In genomic region chr19:4854552-4855469, GRCm38 (mm10) we compare ENCODE assay signal across 8 mouse cellular contexts. TPM values are rescaled to one million over a fixed set of nuclear protein-coding genes. Genes with fewer than 3 reads are reported as not detected.
DNase-seq lines count a peak whose midpoint lies in the region; ATAC-seq and TF ChIP-seq lines count a peak whose summit lies in the region.

TSS of gene Ctsf (plus strand) at chr19:4855130.

- WGBS in cerebellum, adult 2 months: 3% methylated on average over 45 of the region's 45 CpGs
- WGBS in forebrain, embryonic 15.5 days: 3% methylated on average over 45 of the region's 45 CpGs
- WGBS in heart, postnatal 0 days: 3% methylated on average over 45 of the region's 45 CpGs
- 3% methylated on average over 45 of the region's 45 CpGs for WGBS in liver, embryonic 12.5 days (ENCODE audit: insufficient replicate concordance)
- WGBS in neural tube, embryonic 11.5 days: 5% methylated on average over 44 of the region's 45 CpGs
- WGBS in stomach, embryonic 15.5 days: 3% methylated on average over 45 of the region's 45 CpGs

- DNase-seq in ES-CJ7 (ENCODE audit: low read depth, low spot score): peak; percentile 69
- DNase-seq in cerebellum, adult 2 months: peak; percentile 95 to 96
- DNase-seq in heart, postnatal 0 days (ENCODE audit: low spot score): peak; percentile 79
- peak; percentile 95 to 97 for DNase-seq in kidney, postnatal 36 days
- DNase-seq in neural tube, embryonic 11.5 days (ENCODE audit: low spot score): peak; percentile 84

- H3K4me3 ChIP-seq in cerebellum, adult 2 months (replicated peaks; ENCODE audit: insufficient read depth, low read depth, low read length): peak within 1 kb of the TSS; percentile 71
- peak within 1 kb of the TSS; percentile 81 for H3K4me3 ChIP-seq in forebrain, embryonic 15.5 days
- H3K4me3 ChIP-seq in heart, postnatal 0 days (ENCODE audit: low read depth, low read length): peak within 1 kb of the TSS; percentile 56
- H3K4me3 ChIP-seq in liver, embryonic 12.5 days: peak within 1 kb of the TSS; percentile 61
- H3K4me3 ChIP-seq in neural tube, embryonic 11.5 days (ENCODE audit: low read depth, low read length): peak within 1 kb of the TSS; percentile 62
- peak within 1 kb of the TSS; percentile 56 for H3K4me3 ChIP-seq in stomach, embryonic 15.5 days (replicated peaks)

- no peaks in the 10 kb centered on the region for H3K9me3 ChIP-seq in forebrain, embryonic 15.5 days
- H3K9me3 ChIP-seq in heart, postnatal 0 days (replicated peaks; ENCODE audit: control insufficient read depth, low read length): no peaks in the 10 kb centered on the region
- no peaks in the 10 kb centered on the region for H3K9me3 ChIP-seq in liver, embryonic 12.5 days (replicated peaks)
- H3K9me3 ChIP-seq in neural tube, embryonic 11.5 days (ENCODE audit: control insufficient read depth, low read length): no peaks in the 10 kb centered on the region
- H3K9me3 ChIP-seq in stomach, embryonic 15.5 days: no peaks in the 10 kb centered on the region

- peak within 1 kb of the TSS; percentile 96 for H3K4me2 ChIP-seq in forebrain, embryonic 15.5 days (replicated peaks)
- H3K4me2 ChIP-seq in heart, postnatal 0 days (ENCODE audit: low read depth, low read length): peak within 1 kb of the TSS; percentile 95
- peak within 1 kb of the TSS; percentile 86 for H3K4me2 ChIP-seq in liver, embryonic 12.5 days
- peak within 1 kb of the TSS; percentile 92 for H3K4me2 ChIP-seq in neural tube, embryonic 11.5 days (ENCODE audit: low read depth)
- H3K4me2 ChIP-seq in stomach, embryonic 15.5 days: peak within 1 kb of the TSS; percentile 96

- H3K36me3 ChIP-seq in forebrain, embryonic 15.5 days: no peaks in the 10 kb centered on the region
- H3K36me3 ChIP-seq in heart, postnatal 0 days (replicated peaks; ENCODE audit: control insufficient read depth, insufficient read depth, low read length): no peaks in the 10 kb centered on the region
- H3K36me3 ChIP-seq in liver, embryonic 12.5 days: no peaks in the 10 kb centered on the region
- H3K36me3 ChIP-seq in neural tube, embryonic 11.5 days (ENCODE audit: control insufficient read depth, insufficient read depth, low read length): no peaks in the 10 kb centered on the region
- H3K36me3 ChIP-seq in stomach, embryonic 15.5 days: no peaks in the 10 kb centered on the region

- peaks cover 4% of the 10 kb centered on the region for H3K4me1 ChIP-seq in cerebellum, adult 2 months (ENCODE audit: control insufficient read depth, insufficient read depth, low read length)
- H3K4me1 ChIP-seq in forebrain, embryonic 15.5 days: peaks cover 16% of the 10 kb centered on the region
- H3K4me1 ChIP-seq in heart, postnatal 0 days (ENCODE audit: control insufficient read depth, insufficient read depth): 0 out of 2 replicates have a peak, but pooled peaks cover 6% of the 10 kb centered on the region
- peaks cover 42% of the 10 kb centered on the region for H3K4me1 ChIP-seq in liver, embryonic 12.5 days
- no peaks in the 10 kb centered on the region; the same call in 1 of the 2 replicates for H3K4me1 ChIP-seq in neural tube, embryonic 11.5 days (ENCODE audit: control insufficient read depth, insufficient read depth, low read length)
- H3K4me1 ChIP-seq in stomach, embryonic 15.5 days: peaks cover 11% of the 10 kb centered on the region; the same call in 1 of the 2 replicates

- TF ChIP-seq EP300 in heart, postnatal 0 days (IDR thresholded peaks at IDR 0.05; ENCODE audit: low read depth): no peak

- peak within 1 kb of the TSS; percentile 62 for H3K9ac ChIP-seq in forebrain, embryonic 15.5 days (replicated peaks)
- peak within 1 kb of the TSS; percentile 56 for H3K9ac ChIP-seq in heart, postnatal 0 days (replicated peaks; ENCODE audit: low read depth, low read length)
- H3K9ac ChIP-seq in liver, embryonic 12.5 days: peak within 1 kb of the TSS; percentile 66
- peak within 1 kb of the TSS; percentile 67 for H3K9ac ChIP-seq in neural tube, embryonic 11.5 days (ENCODE audit: low read length)
- H3K9ac ChIP-seq in stomach, embryonic 15.5 days: peak within 1 kb of the TSS; percentile 43; the same call in 1 of the 2 replicates

- peak within 1 kb of the TSS; percentile 67 for H3K27ac ChIP-seq in cerebellum, adult 2 months (ENCODE audit: insufficient read depth, low read length)
- peak within 1 kb of the TSS; percentile 34 for H3K27ac ChIP-seq in forebrain, embryonic 15.5 days (replicated peaks)
- peak within 1 kb of the TSS; percentile 56; the same call in 1 of the 2 replicates for H3K27ac ChIP-seq in heart, postnatal 0 days (ENCODE audit: low read depth)
- H3K27ac ChIP-seq in liver, embryonic 12.5 days: no peak within 1 kb of the TSS
- H3K27ac ChIP-seq in neural tube, embryonic 11.5 days (ENCODE audit: low read depth, low read length): peak within 1 kb of the TSS; percentile 46; the same call in 1 of the 2 replicates
- H3K27ac ChIP-seq in stomach, embryonic 15.5 days: no peak within 1 kb of the TSS

- H3K27me3 ChIP-seq in cerebellum, adult 2 months (ENCODE audit: control insufficient read depth, insufficient read depth, low read length): no peaks in the 10 kb centered on the region
- peaks cover 5% of the 10 kb centered on the region; the same call in 1 of the 2 replicates for H3K27me3 ChIP-seq in forebrain, embryonic 15.5 days
- H3K27me3 ChIP-seq in heart, postnatal 0 days (ENCODE audit: control insufficient read depth, insufficient read depth, low read length): no peaks in the 10 kb centered on the region
- peaks cover 71% of the 10 kb centered on the region for H3K27me3 ChIP-seq in liver, embryonic 12.5 days (replicated peaks)
- no peaks in the 10 kb centered on the region for H3K27me3 ChIP-seq in neural tube, embryonic 11.5 days (ENCODE audit: control insufficient read depth, insufficient read depth, low read length)
- no peaks in the 10 kb centered on the region for H3K27me3 ChIP-seq in stomach, embryonic 15.5 days (replicated peaks)

- TF ChIP-seq POLR2A in cerebellum, adult 2 months (IDR thresholded peaks at IDR 0.05; ENCODE audit: borderline replicate concordance, insufficient read depth, low read length): peak; percentile 71

- no peak for TF ChIP-seq CTCF in cerebellum, adult 2 months (IDR thresholded peaks at IDR 0.05; ENCODE audit: borderline replicate concordance, insufficient read depth, low read depth, low read length)
- no peak for TF ChIP-seq CTCF in heart, postnatal 0 days (IDR thresholded peaks at IDR 0.05; ENCODE audit: low read depth)

- ATAC-seq in forebrain, embryonic 15.5 days (replicated peaks): peak; percentile 89
- ATAC-seq in heart, postnatal 0 days (ENCODE audit: insufficient read depth, low read depth): peak; percentile 92
- ATAC-seq in liver, embryonic 12.5 days: no peak
- ATAC-seq in neural tube, embryonic 11.5 days (ENCODE audit: insufficient read depth, low FRiP score, low TSS enrichment): peak; percentile 82
- ATAC-seq in stomach, embryonic 15.5 days (ENCODE audit: insufficient read depth, low FRiP score, low read depth): peak; percentile 55; the same call in 1 of the 2 replicates

RNA-seq across cellular contexts. Expression of gene Ctsf, which starts in this region (rescaled TPM):
- polyA plus RNA-seq in cerebellum, adult 2 months (2012; rRNA removed): 211 and 216 TPM in 2 replicates
- polyA plus RNA-seq in forebrain, embryonic 15.5 days (2015; fragmentation: Nextera tagmentation; extraction: Ambion mirVana): 56.8 and 61.7 TPM in 2 replicates
- total RNA-seq in heart, postnatal 0 days (2014; rRNA removed; ENCODE audit: low replicate concordance): 49.5 and 56.8 TPM in 2 replicates
- polyA plus RNA-seq in heart, postnatal 0 days (2015; fragmentation: Nextera tagmentation; extraction: Ambion mirVana): 39.7 and 43.6 TPM in 2 replicates
- 13.1 and 17.8 TPM in 2 replicates for polyA plus RNA-seq in liver, embryonic 12.5 days (2016; fragmentation: Nextera tagmentation; extraction: Ambion mirVana)
- polyA plus RNA-seq in neural tube, embryonic 11.5 days (2014; fragmentation: Nextera tagmentation; extraction: Ambion mirVana): 40.6 and 41.8 TPM in 2 replicates
- 24.9 and 34.0 TPM in 2 replicates for polyA plus RNA-seq in stomach, embryonic 15.5 days (2015; fragmentation: Nextera tagmentation; extraction: Ambion mirVana)

Comparison
In these comparisons a context has a peak if more than half of its experiments do, and no peak if none do; other contexts are left out.
1. H3K27ac ChIP-seq: peak in cerebellum, adult 2 months (single experiment), forebrain, embryonic 15.5 days (single experiment), heart, postnatal 0 days (single experiment) and neural tube, embryonic 11.5 days (single experiment); none in liver, embryonic 12.5 days (single experiment) and stomach, embryonic 15.5 days (single experiment).
2. Peak in every context shown above with its lines, with median percentiles within 50 percentile points of each other: DNase-seq, H3K4me3 ChIP-seq, H3K4me2 ChIP-seq and H3K9ac ChIP-seq.